Mouse (Mus musculus) hindlimb bud, embryonic 11.5 days (tissue): Measurements from ENCODE around the gene Cpxm2.

Source experiments
- DNase-seq: peaks from one replicate; pipeline ENCODE4 v3.0.0-alpha.2; 2012; ENCODE audit warnings: low read depth, low spot score; ENCODE audit errors: extremely low spot score

The Cpxm2 gene

DNA sequence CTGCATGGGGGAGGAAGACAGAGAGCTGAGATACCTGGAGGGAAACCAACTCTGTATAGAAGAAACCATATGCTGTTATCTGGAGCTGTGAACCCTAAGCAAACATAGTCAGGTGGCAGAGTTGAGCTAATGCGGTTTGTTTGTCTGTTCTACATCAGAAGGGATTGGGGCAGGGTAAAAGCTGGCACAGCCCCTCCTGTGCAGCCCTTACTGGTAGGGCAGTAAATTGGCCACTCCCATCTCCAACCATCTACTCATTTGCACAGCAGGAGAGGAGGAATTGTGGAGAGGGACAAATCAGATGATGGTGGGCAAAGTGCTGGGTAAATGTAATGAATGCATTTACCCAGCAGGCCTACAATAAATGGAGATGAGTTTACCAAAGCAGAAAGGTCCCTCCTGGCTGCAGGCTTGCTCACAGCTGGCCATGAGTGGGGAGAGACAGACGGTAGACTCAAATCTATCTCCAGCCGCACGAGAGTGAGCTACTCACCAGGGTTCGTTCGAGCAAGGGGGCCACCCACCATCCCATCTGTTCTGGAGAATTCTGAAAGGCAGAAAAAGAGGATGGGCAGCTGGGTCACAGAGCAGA, 122.5 kb downstream of the Cpxm2 start:
- no peak for DNase-seq

DNA sequence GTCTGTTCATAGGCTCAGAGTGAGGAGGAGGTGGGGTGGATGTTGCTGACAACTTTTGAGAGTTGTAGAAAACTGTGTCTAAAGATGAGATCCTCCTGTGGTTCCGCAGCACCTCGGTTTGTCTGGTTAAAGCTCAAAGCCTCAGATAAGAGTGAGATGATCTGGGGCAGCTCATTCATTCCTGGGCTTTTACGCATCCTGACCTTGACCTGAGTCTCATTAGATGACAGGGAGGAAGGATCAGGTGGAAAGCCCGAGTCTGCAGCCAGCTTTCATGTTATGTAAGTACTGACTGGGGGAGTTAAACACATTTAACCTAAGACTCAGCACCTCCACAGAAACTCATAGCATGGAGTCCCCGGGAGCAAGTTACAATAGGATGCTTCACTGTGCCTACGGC, 127.9 kb downstream of the Cpxm2 start:
- DNase-seq, result no peak

DNA sequence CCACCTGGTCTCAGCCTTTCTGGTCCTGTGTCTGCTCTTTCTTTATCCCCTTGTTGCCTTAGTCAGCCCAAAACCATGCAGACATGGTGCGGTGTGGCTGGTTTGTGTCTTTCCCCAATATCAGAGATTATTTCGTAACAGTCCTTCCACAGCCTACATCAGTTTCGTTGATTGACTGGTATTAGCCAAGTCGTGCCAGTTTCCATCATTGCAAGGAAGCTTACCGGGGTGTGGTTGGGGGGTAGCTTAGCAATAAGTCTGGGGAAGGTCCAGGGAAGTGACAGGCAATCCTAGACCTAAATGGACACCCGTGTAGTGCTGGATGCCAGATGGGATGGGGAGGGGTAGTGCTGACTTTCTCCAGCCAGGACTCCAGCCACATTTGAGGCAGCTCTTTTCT, 128.9 kb downstream of the Cpxm2 start:
- DNase-seq, result no peak

DNA sequence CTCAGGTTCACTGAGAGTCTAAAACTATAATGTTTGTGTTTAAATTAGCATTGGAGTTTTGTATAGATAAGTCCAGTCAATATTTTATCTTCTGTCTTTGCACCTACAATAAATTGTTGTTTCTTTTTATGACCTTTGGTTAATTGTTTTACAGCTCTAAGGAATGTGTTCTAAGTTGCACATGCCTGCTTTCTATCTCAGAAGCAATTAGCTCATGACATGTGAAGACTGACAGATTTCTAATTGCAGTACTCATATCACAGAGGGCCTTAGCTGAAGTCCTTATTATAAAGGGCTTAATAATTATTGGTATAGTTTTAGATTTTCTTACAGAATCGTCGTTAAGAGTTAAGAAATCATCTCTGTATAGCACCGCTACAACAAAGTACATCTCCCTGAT, 138.6 kb downstream of the Cpxm2 start:
- DNase-seq, result no peak

DNA sequence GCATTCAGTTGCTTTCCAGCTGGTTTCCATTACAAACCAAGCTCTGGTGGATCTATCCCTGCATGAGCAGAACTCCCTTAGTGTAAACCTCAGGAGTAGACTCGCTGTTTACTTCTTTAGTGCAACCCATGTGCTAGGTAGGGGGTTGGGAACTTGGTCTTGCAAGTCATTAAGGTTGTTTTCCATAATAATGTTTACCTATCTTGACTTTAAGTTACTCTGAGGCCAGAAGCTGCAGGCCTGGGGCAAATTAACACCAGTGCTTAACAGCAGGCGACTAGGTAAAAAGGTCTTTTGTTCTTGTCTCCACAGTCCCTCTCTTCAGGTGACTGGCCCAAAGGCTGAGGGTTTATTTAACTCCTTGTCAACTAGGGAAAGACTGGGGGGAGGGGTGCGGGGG, 139.3 kb downstream of the Cpxm2 start:
- peak; percentile 56 for DNase-seq

DNA sequence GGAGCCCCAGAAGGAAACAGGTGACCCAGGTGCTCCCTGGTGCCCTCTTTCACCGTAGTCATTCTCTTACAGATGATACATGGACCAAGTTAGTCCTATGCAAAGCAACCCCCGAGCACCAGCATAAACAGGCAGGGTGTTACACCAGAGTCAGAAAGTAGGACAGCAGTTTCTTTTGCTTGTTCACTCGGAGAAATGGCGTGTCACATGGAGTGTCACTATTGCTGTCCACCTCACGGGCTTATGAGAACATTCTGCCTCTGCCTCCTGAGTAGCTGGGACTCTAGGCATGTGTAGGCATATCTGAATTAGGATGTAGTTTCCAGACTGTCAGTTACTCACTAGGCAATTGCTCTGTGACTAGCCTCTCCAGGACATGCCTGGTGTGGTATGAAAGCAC, 140.6 kb downstream of the Cpxm2 start:
- no peak for DNase-seq

DNA sequence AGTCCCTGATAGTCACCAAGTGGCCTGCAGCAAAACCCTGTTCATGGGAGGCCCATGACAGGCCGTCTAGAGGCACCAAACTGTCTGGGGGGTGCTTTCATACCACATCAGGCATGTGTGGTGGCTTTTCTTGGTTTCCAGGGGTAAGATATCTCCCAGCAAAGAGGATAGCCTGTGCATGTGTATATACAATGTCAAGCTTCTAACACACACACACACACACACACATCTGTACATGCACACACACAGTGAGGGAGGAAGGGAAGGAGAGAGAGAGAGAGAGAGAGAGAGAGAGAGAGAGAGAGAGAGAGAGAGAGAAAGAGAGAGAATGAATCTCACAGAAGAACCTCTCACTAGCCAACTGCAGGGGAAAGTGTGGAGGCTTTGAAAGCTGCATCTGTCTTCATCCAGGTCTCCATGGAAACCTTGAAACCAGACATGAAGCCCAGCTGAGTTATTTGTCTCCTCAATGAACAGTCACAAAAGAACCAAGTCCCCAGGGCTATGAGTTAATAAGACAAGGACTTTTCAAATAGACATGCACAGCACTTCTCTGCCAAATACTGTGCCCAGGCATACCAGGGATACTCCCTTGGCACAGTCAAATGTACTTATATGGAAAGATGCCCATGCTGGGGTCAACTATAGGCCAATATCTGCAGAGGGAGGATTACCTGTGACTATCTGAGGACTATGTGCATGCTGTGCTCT, 141.4 kb downstream of the Cpxm2 start:
- no peak for DNase-seq

DNA sequence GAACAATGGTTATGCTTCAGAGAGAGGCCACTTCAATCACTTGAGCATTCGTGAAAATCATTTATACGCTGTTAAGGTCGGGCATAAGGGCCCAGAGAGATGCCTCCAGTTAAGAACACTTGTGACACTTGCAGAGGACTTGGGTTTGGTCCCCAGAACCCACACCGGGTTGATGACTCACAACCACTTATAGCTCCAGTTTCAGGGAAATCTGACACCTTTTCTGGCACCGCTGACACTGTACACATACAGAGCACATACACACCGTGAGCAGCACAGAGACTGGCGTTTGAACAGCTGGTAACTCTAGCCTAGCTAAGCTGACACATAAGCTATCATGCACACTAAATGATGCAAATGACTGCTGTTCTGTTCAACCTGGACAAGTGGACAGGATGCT, 145.5 kb downstream of the Cpxm2 start:
- no peak for DNase-seq

DNA sequence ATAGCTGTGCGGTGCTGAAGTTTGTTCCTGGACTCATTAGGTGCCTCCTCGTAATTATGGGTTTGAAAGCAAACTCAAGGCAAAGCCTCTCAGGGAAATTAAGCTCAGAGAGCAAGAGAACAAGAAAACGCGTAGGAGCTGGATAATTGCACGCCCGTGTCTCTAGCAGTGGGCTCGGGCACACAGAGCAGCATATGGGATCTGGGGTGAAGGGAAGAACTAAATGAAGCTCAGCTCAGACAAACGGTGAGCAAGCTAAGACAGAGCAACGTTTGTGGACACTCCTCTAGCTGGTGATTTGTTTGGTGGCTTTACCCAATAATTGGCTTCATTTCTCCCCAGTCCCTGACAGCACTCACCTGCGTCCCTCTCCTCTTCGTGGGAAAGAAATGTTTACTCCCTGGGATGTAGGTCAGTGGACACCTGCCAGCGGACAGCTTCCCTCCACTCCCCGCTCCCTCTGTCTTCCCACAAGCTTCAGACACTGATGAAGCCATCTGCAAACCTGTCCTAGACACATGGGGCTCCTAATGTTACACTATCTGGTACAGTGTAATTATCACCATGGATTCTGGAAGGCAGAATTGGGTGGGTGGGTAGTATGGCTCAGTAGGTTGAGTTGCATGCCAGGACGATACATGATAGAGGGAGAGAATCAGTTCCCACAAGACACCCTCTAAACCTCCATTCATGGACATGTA, 148.4 kb downstream of the Cpxm2 start:
- no peak for DNase-seq

DNA sequence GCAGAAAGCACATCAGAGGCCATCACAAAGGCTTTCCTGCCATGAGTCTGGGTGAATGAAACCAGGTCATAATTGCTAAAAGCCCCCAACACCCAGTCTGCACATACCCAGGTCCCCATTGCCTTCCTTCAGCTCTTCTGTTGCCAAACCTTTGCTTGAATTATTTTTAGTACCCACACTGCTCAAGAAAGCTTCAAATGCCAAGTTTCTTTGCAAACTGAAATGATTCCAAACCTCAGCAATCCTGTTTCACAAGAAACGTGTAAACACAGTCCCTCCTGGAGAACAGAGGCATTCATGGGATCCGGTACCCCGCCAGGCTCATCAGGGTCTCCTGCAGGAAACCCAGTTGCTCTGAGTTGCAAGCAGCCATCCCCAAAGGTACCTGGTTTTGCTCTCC, 161.7 kb downstream of the Cpxm2 start:
- DNase-seq, result no peak

DNA sequence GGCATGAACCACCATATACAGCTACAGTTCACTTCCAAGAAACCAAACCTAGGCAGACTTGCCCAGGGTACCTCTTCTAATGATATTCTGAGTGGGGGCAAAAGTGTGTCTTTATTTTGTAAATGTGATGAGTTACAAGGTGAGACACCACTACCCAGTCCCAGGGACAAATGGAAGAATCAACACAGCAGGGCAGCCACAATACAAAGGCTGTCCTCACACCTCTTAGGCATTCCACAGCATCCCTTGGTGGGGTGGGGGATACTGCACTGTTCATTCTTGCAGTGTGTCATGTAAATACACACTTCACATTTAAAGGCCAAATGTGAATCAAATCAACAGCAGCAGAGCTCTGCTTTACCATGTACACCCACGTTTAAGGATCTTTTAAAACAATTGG, 162.3 kb downstream of the Cpxm2 start:
- no peak for DNase-seq

DNA sequence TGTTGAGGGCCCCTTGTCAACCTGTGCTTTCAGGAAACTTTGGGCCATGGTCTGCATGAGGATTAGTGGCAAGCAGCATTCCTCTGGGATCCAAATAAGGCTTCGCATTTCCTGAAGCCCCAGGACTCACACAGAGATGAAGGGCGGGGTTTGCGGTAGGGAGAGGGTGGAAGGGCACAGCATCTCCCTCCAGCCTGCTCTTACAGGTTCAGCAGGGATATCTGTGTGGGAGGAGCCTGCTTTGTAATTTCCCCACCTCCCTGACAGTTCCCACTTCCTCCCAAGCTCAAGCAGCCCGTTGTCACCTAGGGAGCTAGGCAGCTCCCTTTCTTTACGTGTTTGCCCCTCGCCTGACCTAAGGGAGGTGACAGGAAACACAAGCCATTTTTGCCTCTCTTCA, 165.5 kb downstream of the Cpxm2 start:
- DNase-seq, result no peak
